Mouse (Mus musculus): ENCODE measurements at regions not wholly inside any gene's neighbourhood (a gene's known extent, or its start where the extent isn't known, plus 50 kb on each side); places are given as distances from the start of the nearest gene placed in this dataset.
"Not testable (repeated sequence)": the region's sequence is repeated elsewhere in the genome, so short reads cannot be mapped to it uniquely, and the experiment has no call there.

DNA sequence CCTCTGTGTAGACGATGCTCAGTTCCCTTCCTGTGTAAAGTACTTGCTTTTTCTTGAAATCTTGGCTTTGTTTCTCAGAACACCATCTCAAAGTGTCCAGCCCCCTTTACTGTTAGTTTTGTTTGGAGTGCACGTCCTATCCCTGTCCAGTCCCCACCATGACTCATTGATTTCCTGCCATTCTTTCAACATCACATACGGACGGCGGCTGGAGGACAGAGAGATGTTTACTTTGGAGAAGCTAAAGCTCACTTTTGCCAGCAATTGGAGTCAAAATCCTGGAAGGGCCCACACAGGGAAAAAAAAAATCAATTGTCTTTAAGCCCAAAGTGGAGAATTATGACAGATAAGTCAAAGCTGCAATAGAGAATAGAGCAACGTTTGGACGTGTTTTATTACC, 51.8 kb downstream of the Gm5426 start:
- no peak for DNase-seq (ENCODE audit: low spot score in 2 of 2)

DNA sequence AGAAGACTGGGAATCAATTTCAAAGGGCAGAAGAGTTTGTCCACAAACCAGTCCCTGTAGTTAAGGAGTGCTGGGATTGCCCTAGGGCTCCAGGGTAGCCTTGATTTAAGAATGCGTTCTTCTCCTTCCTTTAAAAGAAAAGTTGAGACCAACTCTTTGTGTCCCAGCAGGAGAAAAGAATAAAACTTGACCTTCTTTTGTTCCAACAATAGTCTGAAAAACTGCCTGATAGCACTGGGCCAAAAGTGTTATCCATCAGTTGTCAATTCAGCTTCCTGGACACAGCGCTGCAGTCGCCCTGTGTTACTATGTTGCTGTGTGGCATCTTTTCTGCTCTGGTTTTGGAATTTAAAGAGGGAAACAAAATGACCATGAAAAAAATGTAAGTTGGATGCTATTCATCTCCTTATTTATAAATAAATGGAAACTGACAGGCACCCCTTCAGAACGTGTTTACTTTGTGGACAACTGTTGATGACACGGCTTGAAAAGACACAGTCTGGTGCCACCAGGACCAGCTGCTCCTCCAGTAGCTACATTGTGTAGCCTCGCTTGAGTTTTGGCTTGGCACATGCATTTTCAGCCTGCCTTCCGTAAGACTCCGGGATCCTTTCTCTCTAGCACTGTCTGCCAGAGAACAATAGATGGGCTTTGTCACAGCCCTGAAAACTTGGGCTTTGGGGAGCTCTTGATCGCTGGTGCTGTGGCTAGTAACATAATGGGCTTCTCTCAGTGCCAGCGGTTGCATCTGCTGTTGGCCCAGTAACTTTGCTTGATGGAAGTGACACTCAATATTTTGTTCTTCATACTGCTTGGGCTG, 54.0 kb downstream of the Gm5426 start:
- no peak for DNase-seq (ENCODE audit: low spot score in 2 of 2)

DNA sequence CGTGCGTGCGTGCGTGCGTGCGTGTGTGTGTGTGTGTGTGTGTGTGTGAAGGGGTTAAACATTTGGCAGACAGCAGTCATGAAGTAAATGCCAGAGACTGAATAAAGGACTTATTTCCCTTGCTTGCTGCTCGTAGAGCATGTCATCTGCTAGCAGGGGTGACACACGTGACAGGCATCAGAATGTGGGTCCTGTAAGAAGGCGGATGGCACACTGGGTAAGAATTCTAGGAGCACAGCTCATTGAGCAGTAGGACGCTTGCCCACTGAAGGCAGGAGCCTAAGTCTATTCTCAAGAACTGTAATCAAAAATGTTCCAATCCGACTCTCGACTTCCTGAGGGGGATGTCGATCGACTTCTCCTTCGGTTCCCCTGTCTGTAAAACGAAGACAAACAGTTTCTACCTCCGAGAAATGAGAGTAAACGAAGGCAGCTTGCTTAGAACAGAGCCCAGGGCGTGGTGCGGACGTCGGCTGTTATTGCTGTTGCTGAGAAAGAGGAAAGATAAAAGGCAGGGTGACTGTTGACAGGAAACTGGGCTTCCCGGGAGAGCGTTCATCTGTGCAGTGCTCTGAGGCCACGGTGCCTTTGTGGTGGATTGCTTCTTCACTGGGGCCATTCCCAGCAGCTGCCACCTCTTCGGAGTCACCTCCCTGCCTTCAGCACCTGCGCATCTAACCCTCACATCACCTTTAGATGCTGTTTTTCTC, 64.7 kb downstream of the Gm5426 start:
- DNase-seq (ENCODE audit: low spot score in 2 of 2) = peak; percentile 27 to 45

DNA sequence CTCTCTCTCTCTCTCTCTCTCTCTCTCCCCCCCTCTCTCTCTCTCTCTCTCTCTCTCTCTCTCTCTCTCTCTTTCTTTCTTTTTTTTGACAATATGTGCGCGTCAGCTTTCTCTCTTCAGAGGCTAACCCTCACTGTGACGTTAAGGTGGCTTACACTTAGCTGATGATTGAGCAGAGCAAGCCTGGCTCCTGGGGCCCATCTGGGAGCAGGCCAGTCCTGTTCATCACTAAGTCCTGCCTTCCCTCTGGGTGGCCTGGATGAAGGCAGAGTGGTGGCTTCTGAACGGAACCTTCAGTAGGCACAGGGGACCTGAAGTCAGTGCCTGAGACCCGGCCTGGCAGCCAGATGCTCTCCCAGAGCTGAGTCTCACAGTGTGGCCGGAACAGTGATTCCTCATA, 65.5 kb downstream of the Gm5426 start:
- no peak for DNase-seq (ENCODE audit: low spot score in 2 of 2)

DNA sequence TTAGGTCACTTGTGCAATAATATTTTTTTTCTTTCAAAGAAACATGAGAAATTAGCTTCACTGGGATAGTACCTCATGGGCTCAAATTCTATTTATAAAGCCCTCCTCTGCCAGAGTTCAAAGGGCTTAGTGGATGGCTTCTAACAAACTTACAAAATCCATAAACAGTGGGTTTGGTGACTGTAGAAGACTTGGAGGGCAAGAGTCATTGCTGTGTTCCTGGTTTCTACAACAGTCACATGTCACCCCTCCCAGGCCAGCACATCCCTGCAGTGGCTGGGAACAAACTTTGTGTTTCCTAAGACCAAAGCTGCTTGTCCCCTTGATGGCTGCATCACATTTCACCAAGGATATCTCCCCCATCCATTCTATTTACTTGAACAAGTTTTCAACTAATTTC, 66.5 kb downstream of the Gm5426 start:
- DNase-seq (ENCODE audit: low spot score in 2 of 2) = no peak

DNA sequence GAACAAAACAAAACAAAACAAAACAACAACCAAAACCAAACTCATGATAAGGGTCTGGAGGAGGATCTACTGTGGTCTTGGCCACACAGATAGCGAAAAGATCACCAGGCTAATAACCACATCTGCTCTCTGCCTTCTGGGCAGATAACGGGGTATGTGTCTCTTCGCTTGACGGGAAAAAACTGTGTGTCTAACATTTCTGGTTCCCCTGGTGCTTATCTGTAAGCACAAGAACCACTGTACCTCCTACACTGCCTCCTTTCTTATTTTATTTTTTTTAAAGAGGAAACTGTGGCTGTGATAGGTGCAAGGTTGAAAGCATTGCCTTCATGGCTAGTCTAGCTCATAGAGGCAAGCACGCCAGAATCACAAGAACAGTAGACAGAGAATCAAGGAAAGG, 67.8 kb downstream of the Gm5426 start:
- DNase-seq (ENCODE audit: low spot score in 2 of 2) = no peak

DNA sequence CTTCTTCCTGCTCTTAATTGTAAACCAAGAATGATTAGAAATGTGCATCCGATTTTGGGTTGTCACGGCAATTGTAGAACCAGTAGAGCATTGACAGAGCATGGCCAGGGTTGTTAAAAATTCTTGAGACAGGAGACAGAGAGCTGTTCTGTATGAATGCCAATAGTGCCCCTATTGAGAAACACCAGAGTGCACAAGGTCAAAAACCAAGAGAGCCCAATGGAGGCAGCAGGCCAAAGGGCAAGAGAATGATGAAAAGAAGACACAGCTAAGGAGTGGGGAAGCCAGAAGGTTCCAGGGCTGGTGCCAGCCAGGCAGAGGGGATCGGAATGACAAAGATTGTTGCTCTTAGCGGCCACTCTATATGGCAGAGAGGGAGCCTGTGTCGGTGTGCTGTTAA, 72.8 kb downstream of the Gm5426 start:
- no peak for DNase-seq (ENCODE audit: low spot score in 2 of 2)

DNA sequence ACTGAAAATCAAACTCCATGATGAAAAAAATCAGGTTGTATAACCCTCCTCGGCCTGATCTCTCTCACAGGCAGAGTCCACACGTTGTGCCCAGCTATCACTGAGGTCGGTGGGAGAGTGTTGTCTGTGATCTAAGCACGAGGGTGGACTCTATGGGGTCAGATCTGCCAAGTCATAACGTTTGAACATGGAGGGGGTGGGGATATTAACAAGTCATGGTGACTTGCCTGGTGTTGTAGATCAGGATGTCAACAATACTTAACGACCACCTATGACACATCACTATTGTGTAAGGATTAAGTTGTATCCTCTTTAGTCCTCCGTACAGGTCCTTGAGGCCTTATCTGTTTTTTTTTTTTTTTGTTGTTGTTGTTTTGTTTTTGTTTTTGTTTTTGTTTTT, 74.8 kb downstream of the Gm5426 start:
- DNase-seq (ENCODE audit: low spot score in 2 of 2) = no peak

DNA sequence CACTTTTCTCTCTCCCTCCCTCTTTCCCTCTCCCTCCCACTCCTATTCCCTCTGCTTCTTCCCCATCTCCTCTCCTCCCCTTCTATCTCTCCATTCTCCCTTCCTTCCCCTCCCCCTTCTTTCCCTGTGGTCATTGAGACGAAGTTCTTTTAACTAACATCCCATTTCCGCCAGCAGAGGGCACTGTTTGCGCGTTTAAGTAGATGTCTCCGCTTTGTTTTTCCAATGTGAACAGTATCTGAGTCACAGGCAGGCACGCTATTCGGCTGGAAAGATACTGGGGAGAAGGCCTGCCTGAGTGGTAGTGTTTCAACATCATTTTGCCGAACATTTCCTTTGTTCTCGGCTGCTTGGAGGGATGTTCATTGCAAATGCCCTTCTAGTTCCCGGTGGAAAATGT, 77.5 kb downstream of the Gm5426 start:
- DNase-seq (ENCODE audit: low spot score in 2 of 2) = peak; percentile 61 to 84

DNA sequence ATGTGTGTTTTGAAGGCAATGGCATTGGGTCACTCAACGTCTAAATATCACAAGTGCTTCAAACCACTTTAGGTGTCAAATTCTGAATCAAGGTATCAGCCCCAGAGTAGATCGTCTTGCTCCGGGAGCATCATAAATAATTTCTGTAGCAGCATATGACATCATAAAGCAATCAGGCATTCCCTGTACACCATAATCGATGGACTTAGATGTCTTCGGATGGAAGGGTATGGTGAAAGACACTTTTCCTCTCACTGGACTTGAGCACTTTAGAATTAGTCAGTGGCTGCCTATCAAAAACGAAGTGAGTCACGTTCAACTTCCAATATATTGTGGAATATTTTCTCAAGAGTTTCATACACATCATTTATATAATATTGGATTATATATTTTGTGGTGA, 77.9 kb downstream of the Gm5426 start:
- DNase-seq (ENCODE audit: low spot score in 2 of 2) = no peak

DNA sequence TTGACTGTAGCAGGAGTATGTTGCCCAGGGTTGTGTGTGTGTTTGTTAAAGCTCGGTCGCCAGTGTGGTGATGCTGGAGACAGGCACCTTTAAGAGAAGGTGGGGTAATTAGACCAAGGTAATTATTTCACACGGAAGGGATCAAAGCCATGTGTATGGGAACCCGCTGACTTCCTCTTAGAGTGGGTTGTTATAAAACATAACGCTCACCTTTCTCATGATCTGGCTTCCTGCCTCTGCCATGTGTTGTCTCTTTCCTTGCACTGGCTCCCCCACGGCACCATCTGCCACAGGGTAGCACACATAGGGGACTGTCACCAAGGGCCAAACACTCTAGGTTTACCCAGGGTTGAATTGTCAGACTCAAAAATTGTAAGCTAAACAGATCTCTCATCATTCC, 78.5 kb downstream of the Gm5426 start:
- no peak for DNase-seq (ENCODE audit: low spot score in 2 of 2)

DNA sequence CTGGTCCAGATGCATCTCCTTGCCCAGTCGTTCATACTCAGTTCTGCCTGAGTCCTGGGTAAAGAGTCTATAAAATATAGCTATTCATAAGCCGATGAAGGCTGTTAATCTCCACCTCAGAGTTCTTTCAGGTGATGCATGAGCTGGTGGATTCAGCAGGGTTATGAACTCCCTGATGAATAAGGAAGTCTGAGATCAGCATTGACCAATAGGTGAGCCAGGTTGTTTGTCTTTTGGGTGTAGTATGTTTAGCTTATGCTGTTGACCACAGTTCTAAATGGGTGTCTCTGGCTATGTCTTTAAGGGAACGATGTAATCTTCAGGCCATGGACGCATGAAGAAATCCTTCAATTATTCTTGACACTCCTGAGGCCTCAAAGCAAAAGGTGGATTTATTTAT, 84.3 kb downstream of the Gm5426 start:
- DNase-seq (ENCODE audit: low spot score in 2 of 2) = no peak

DNA sequence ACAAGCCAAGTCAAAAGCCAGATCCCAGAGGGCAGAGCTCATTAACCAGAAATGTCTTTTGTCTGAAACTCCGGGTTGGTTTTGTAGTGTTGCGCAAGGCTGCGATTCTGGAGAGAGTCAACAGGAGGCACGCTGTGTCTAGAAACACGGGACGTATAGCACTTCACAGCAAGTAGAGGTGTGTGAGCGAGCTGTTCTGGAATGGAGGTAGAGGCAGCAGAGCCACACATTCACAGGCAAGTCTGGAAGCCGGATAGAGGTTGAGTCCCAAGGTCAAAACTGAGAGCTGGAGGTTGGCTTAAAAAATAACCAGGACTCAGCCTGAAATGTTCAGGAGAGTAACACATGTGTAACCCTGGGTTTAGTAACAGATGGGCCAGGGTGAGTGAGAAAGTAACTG, 94.0 kb downstream of the Gm5426 start:
- peak in 1 of 2 experiments; percentile 39 for DNase-seq (ENCODE audit: low spot score in 2 of 2)

DNA sequence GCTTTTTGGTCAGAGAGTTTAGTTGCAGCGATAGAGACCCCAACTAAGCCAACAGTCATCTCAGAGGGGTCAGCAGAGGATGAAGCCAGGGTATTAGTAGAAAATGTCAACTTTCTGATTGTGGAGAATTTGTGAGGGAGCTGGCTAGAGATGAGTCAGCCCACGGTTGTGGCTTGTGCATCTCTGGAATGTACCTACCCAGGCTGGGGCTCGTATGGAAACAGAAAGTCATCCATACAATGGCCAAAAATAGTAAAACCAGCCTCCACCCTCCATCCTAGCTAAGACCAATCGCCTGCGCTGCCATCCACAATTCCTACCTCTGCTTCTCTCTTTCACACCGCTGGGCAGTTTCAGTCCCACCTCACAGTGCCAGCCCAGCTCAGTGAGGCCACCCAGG, 94.9 kb downstream of the Gm5426 start:
- DNase-seq (ENCODE audit: low spot score in 2 of 2) = no peak

DNA sequence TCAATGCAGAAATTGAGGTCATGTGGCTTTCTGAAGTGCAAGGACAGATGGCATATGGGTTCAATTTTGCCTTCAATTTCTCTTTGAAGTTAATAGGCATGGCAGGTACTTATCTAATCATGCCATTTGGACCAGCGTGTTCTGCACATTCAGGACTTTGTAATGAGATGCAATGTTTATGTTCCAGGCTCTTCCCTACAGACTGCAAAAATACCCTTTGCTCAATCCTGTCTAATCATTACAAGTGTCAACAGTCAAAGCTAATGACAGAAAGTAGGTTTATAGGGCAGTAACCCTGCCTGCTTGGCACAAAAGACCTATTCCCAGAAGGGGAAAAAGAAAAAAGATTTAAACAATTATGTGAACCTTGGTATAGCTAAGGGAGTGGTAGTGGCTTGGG, 96.5 kb downstream of the Gm5426 start:
- DNase-seq (ENCODE audit: low spot score in 2 of 2) = no peak

DNA sequence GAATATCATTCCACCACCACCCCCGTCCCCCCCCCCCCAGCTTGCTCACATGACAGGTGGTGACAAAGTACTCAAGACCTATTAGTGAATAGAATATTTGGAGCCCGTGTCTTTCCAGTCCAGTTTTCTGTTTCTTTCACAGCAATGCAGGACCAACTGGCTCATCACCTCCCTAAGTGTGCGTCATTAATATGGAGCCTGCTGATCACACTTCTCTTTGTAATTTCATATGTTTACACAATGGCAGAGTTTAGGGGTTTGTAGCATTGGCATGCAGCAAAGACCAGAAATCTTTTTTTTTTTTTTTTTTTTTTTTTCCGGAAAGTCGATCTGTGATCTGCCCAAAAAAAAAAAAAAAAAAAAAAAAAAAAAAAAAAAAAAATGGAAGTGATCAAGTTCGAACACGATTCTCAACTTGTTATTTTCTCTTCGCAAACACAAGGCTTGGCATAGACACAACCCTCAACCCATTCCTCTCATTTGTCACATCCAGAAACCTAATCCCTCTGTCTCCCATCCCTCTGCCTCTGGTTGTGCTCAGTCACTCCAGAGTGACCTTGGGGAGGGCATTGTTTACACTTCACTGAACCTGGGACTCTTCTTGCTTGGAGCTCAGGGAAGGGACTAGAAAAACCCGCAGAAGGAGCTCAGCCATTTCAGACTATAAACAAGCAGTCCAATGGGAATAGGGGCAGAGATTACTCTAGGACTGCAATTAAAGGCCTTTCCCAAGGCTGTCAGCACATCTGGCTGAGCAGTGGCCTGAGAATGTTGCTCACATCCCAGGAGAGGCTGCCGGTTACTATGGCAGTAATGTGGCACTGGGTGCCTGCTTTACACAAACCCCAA, 98.4 kb downstream of the Gm5426 start:
- no peak for DNase-seq (ENCODE audit: low spot score in 2 of 2)

DNA sequence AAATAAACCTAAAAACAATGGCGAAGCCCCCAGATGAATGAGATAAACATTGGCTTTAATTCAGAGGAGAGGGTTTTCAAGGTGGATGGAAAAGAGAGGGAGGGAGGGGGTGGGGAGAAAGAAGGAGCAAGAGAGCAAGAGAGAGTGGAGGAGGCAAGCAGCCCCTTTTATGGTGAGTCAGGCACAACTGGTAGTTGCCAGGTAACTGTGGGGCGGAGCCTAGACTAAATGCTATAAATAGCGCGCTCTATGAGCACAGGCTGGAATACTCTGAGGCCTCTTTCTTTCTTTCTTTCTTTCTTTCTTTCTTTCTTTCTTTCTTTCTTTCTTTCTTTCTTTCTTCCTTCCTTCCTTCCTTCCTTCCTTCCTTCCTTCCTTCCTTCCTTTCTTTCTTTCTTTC, 99.6 kb downstream of the Gm5426 start:
- DNase-seq (ENCODE audit: low spot score in 2 of 2) = not testable (repeated sequence)

DNA sequence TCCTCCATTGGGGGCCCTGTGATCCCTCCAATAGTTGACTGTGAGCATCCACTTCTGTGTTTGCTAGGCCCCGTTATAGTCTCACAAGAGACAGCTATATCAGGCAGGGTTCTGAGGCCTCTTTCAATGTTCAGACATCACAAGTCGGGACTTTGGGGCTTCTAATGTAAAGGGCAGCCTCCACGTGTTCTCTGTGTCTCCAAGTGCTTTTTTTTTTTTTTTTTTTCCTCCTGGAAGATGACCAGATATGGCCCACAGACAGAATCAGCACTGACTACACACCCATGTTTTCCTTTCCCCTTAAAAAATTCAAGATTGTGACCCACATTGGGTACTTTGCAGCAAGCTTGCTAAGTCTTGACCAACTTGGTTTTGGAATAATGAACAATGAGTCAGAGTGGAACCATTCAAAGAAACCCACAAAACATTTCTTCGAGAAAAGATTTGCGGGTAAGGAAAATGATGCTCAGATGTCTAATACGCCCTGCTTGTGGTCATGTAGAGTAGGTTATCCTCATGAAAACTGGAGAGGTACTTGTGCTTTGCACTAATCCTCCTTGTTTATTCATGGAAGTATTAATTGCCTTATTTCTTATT, 100.5 kb downstream of the Gm5426 start:
- no peak for DNase-seq (ENCODE audit: low spot score in 2 of 2)

DNA sequence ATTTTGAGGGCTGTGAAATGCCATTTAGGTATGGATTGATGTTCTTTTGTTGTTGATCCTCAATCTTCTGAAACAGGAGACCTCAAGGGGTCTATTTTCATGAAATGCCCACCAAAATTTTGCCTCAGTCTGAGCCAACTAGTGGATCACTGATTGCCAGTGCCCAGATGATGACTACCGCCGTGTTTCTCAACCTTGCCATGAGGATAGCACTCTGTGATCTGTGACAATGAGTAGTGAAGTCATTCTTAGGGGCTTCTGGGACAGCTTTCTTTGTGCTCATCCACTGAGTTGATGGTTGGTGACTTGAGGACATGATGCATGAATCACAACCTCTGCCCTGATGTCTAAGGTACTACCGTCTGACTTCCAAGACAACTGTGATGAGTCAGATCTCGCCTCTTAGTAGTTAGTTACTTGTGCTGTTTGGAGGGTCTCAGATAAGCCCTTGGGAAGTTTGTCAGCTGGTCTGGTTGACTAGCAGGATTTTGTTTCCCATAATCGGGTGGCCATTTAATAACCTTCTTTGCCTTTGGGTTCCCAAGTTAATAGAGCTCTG, 101.2 kb downstream of the Gm5426 start:
- DNase-seq (ENCODE audit: low spot score in 2 of 2) = no peak

DNA sequence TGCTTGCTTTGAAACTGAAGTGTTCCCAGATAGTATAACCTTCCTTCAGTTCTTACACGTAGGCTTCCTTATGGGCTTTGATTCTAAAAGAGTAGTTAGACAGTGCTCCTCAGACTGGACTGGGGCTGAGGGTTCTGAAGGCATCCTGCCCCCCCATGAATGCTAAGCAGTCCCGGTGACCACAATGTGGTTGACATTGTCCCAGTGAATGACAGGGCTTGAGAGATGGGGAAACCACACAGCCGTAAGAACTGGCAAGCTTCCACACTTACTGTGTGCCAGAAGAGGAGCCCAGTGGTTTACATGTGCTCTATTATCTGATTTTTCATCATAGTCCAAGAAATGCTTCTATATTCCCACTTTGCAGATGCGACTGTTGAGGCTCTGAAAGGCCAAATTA, 101.8 kb downstream of the Gm5426 start:
- no peak for DNase-seq (ENCODE audit: low spot score in 2 of 2)

DNA sequence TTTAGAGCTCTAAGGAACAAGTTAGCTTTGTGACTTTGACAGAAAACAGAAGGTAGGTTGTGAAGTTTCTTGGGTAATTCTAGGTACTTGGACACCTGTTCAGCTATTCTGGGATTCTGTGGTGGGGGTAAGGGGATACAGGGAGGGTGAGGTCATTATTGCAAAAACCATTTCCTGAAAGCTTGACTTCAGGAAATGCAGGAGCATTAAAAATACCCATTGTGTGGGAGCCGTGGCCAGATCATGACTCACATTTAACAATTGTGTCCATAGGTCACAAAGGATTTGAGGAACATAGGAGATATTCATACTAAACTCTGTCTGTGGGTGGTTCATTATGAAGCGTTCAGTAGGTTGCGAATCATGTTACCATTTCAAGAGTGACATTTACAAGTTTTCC, 102.4 kb downstream of the Gm5426 start:
- no peak for DNase-seq (ENCODE audit: low spot score in 2 of 2)

DNA sequence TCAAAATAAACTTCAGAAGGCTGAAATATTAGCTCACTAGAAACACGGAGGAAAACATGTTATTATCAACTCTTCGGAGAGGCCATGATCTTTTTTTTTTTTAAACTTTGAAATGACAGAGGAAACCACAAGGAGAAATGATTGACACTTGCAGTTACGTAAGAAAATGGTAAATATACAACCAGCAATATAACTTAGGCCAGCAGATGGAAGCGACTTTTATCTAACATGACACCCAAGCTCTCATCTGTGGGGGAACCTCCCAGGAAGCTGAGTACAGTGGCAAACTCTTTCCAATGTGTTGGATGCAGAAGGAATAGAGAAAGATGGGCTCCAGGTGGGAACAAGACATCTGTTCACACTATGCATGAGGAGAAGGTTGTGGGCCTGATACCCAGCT, 104.2 kb downstream of the Gm5426 start:
- no peak for DNase-seq (ENCODE audit: low spot score in 2 of 2)

All from spleen, postnatal 10 days (tissue).